Mouse (Mus musculus) intestine, postnatal 0 days (tissue): ENCODE measurements around the gene Map3k21. TPM values are rescaled to one million over a fixed set of nuclear protein-coding genes. Genes with fewer than 3 reads are reported as not detected.

Experiments used
- ATAC-seq: fragments of 200-750 bp; cut with Nextera tagmentation; 2 replicates; pipeline ENCODE4 v1.8.0; 2017; ENCODE audit warnings: mild to moderate bottlenecking, moderate TSS enrichment, moderate library complexity
- H3K27ac ChIP-seq: fragments of 300-500 bp; sonication (generic); 2 replicates; pipeline ENCODE4 v1.5.1; 2014; ENCODE audit warnings: mild to moderate bottlenecking, low read depth, low read length, moderate library complexity
- H3K27me3 ChIP-seq: fragments of 300-500 bp; sonication (generic); replicated peaks from 2 replicates; pipeline ENCODE4 v1.6.1; 2014; ENCODE audit warnings: low read length, mixed read lengths; ENCODE audit not compliant: control insufficient read depth, insufficient read depth
- H3K36me3 ChIP-seq: fragments of 300-500 bp; sonication (generic); 2 replicates; pipeline ENCODE4 v1.6.1; 2014; ENCODE audit warnings: mild to moderate bottlenecking, moderate library complexity; ENCODE audit not compliant: control insufficient read depth, insufficient read depth
- H3K4me1 ChIP-seq: fragments of 300-500 bp; sonication (generic); replicated peaks from 2 replicates; pipeline ENCODE4 v1.6.1; 2014; ENCODE audit warnings: antibody characterized with exemption, low read length, mixed read lengths; ENCODE audit not compliant: control insufficient read depth, insufficient read depth
- H3K4me2 ChIP-seq: fragments of 300-500 bp; sonication (generic); replicated peaks from 2 replicates; pipeline ENCODE4 v1.6.1; 2014; ENCODE audit warnings: low read depth, mild to moderate bottlenecking, moderate library complexity
- H3K4me3 ChIP-seq: fragments of 300-500 bp; sonication (generic); 2 replicates; pipeline ENCODE4 v1.5.1; 2014; ENCODE audit warnings: low read depth, low read length
- H3K9ac ChIP-seq: fragments of 300-500 bp; sonication (generic); 2 replicates; pipeline ENCODE4 v1.6.1; 2014; ENCODE audit warnings: mild to moderate bottlenecking, low read depth, low read length
- H3K9me3 ChIP-seq: fragments of 300-500 bp; sonication (generic); 2 replicates; pipeline ENCODE4 v1.6.1; 2016; ENCODE audit warnings: mixed run types; ENCODE audit not compliant: control insufficient read depth
- CTCF ChIP-seq: sonication (generic); IDR thresholded peaks from 2 replicates; pipeline ENCODE4 v1.5.1; 2016; ENCODE audit warnings: low read depth, mild to moderate bottlenecking, control low read depth, antibody characterized with exemption, moderate library complexity
- whole genome bisulfite sequencing: fragments of 180-500 bp; shearing (Covaris S2); extraction: QIAGEN DNeasy Blood & Tissue Kit; methylation state at CpG from one replicate; pipeline ENCODE4 v1.1.7; 2014; 5-methylcytosine and 5-hydroxymethylcytosine counted together
- polyA plus RNA-seq: library from polyadenylated mRNA; unstranded; fragments of >200 nt; fragmentation: Nextera tagmentation; extraction: Ambion mirVana; gene quantifications from 2 replicates; pipeline ENCODE4 v1.2.1, GENCODE M21; 2015

Gene Map3k21
- polyA plus RNA-seq, 1 experiment from 2014 or later: 4.5 TPM

- ATAC-seq: no peak
- H3K27me3 ChIP-seq: no peaks in the 10 kb centered on the region
- no peaks in the 10 kb centered on the region for H3K9me3 ChIP-seq
- no peak overlapping the region for H3K4me3 ChIP-seq
- no peak overlapping the region for H3K9ac ChIP-seq
- H3K27ac ChIP-seq: no peak overlapping the region
- no peaks in the 10 kb centered on the region for H3K36me3 ChIP-seq
- TF ChIP-seq CTCF: no peak
- 63% methylated on average over 6 of the region's 6 CpGs for WGBS
- H3K4me2 ChIP-seq: no peak overlapping the region
- H3K4me1 ChIP-seq: no peaks in the 10 kb centered on the region
Observed at GRCm38 (mm10) chr8:125986999-125987589, 76.8 kb downstream of the Map3k21 start.

- no peak for ATAC-seq
- Histone ChIP-seq H3K4me2 (no peak overlapping the region), H3K36me3 (no peaks in the 10 kb centered on the region), H3K27me3 (no peaks in the 10 kb centered on the region), H3K9me3 (no peaks in the 10 kb centered on the region), H3K4me3 (no peak overlapping the region), H3K27ac (no peak overlapping the region), H3K4me1 (no peaks in the 10 kb centered on the region), H3K9ac (no peak overlapping the region)
- WGBS: 44% methylated on average over 2 of the region's 2 CpGs
- TF ChIP-seq CTCF: no peak
Observed at GRCm38 (mm10) chr8:125987996-125988395, 77.7 kb downstream of the Map3k21 start.

- 0 out of 2 replicates have a peak, but pooled peaks cover 9% of the 10 kb centered on the region for H3K4me1 ChIP-seq
- 59% methylated on average over 9 of the region's 9 CpGs for WGBS
- H3K4me2 ChIP-seq: no peak overlapping the region
- no peaks in the 10 kb centered on the region for H3K27me3 ChIP-seq
- no peak for TF ChIP-seq CTCF
- no peaks in the 10 kb centered on the region for H3K9me3 ChIP-seq
- ATAC-seq: no peak
- no peak overlapping the region for H3K27ac ChIP-seq
- H3K36me3 ChIP-seq: no peaks in the 10 kb centered on the region
- no peak overlapping the region for H3K4me3 ChIP-seq
- H3K9ac ChIP-seq: no peak overlapping the region
Observed at GRCm38 (mm10) chr8:125993636-125994035, 83.4 kb downstream of the Map3k21 start.

- under 1% methylated on average over 73 of the region's 73 CpGs for WGBS
- Histone ChIP-seq H3K4me1 (0 out of 2 replicates have a peak, but pooled peaks cover 9% of the 10 kb centered on the region), H3K4me3 (peak within 1 kb of the TSS; percentile 56), H3K27me3 (no peaks in the 10 kb centered on the region), H3K36me3 (no peaks in the 10 kb centered on the region), H3K4me2 (peak within 1 kb of the TSS; percentile 91), H3K9me3 (no peaks in the 10 kb centered on the region), H3K27ac (peak within 1 kb of the TSS; percentile 68), H3K9ac (peak within 1 kb of the TSS; percentile 53)
- ATAC-seq: peak; percentile 67
- TF ChIP-seq CTCF: peak; percentile 29; the same call in 1 of the 2 replicates
Observed at GRCm38 (mm10) chr8:125995101-125995986, 85.1 kb downstream of the Map3k21 start, which contains the start of gene Kcnk1. Gene Kcnk1 (plus strand): TSS chr8:125995170.

- Histone ChIP-seq H3K9me3 (no peaks in the 10 kb centered on the region), H3K9ac (peak overlapping the region; percentile 53), H3K27me3 (no peaks in the 10 kb centered on the region), H3K36me3 (no peaks in the 10 kb centered on the region), H3K4me2 (peak overlapping the region; percentile 91), H3K27ac (no peak overlapping the region), H3K4me1 (0 out of 2 replicates have a peak, but pooled peaks cover 9% of the 10 kb centered on the region), H3K4me3 (peak overlapping the region; percentile 56)
- no peak for ATAC-seq
- 20% methylated on average over 14 of the region's 14 CpGs for WGBS
- TF ChIP-seq CTCF: no peak
Observed at GRCm38 (mm10) chr8:125996031-125996839, 86.0 kb downstream of the Map3k21 start.
